Mouse (Mus musculus) liver, embryonic 11.5 days (tissue): ENCODE data around the gene Gm42742. TPM values are rescaled to one million over a fixed set of nuclear protein-coding genes. Genes with fewer than 3 reads are reported as not detected.
A peak's percentile ranks its signal among the peaks of the same experiment; 100 is the strongest.

Source experiments
- ATAC-seq: fragments of 200-750 bp; cut with Nextera tagmentation; replicated peaks from 2 replicates; pipeline ENCODE4 v1.8.0; 2017; ENCODE audit warnings: moderate number of reproducible peaks, mild to moderate bottlenecking, moderate TSS enrichment, moderate library complexity; ENCODE audit not compliant: low FRiP score
- DNase-seq: peaks from one replicate; pipeline ENCODE4 v3.0.0-alpha.2; 2017; ENCODE audit warnings: low spot score
- H3K27ac ChIP-seq: fragments of 300-500 bp; sonication (generic); 2 replicates; pipeline ENCODE4 v1.5.1; 2014; ENCODE audit warnings: mild to moderate bottlenecking, low read depth, low read length, control low read depth
- H3K27me3 ChIP-seq: fragments of 300-500 bp; sonication (generic); replicated peaks from 2 replicates; pipeline ENCODE4 v1.6.1; 2014; ENCODE audit warnings: low read length, mixed read lengths; ENCODE audit not compliant: control insufficient read depth, insufficient read depth
- H3K36me3 ChIP-seq: fragments of 300-500 bp; sonication (generic); 2 replicates; pipeline ENCODE4 v1.6.1; 2014; ENCODE audit warnings: mild to moderate bottlenecking, low read length, moderate library complexity, mixed read lengths; ENCODE audit not compliant: control insufficient read depth, insufficient read depth
- H3K4me1 ChIP-seq: fragments of 300-500 bp; sonication (generic); replicated peaks from 2 replicates; pipeline ENCODE4 v1.6.1; 2014; ENCODE audit warnings: low read length, mixed read lengths; ENCODE audit not compliant: control insufficient read depth, insufficient read depth
- H3K4me2 ChIP-seq: fragments of 300-500 bp; sonication (generic); 2 replicates; pipeline ENCODE4 v1.6.1; 2014; ENCODE audit warnings: mild to moderate bottlenecking, control low read depth, moderate library complexity
- H3K4me3 ChIP-seq: fragments of 300-500 bp; sonication (generic); 2 replicates; pipeline ENCODE4 v1.5.1; 2014; ENCODE audit warnings: low read depth, low read length, control low read depth
- H3K9ac ChIP-seq: fragments of 300-500 bp; sonication (generic); 2 replicates; pipeline ENCODE4 v1.6.1; 2014; ENCODE audit warnings: low read depth, low read length, control low read depth
- H3K9me3 ChIP-seq: fragments of 300-500 bp; sonication (generic); 2 replicates; pipeline ENCODE4 v1.6.1; 2016; ENCODE audit warnings: low read length, inconsistent platforms, mixed read lengths; ENCODE audit not compliant: control insufficient read depth
- WGBS: fragments of 180-500 bp; shearing (Covaris S2); extraction: QIAGEN DNeasy Blood & Tissue Kit; methylation state at CpG from one replicate; pipeline ENCODE4 v1.1.7; 2014; 5-methylcytosine and 5-hydroxymethylcytosine counted together
- polyA plus RNA-seq: library from polyadenylated mRNA; unstranded; fragments of >200 nt; fragmentation: Nextera tagmentation; extraction: Ambion mirVana; gene quantifications from 2 replicates; pipeline ENCODE4 v1.2.1, GENCODE M21; 2014

The Gm42742 gene
- polyA plus RNA-seq, 1 experiment from 2014 or later, result 52.9 TPM

- ATAC-seq (no peak), DNase-seq (no peak)
- Histone ChIP-seq H3K4me3 (peak overlapping the region; percentile 99), H3K27ac (peak overlapping the region; percentile 16; the same call in 1 of the 2 replicates), H3K9me3 (no peaks in the 10 kb centered on the region), H3K4me1 (peaks cover 57% of the 10 kb centered on the region), H3K4me2 (peak overlapping the region; percentile 99), H3K9ac (peak overlapping the region; percentile 100), H3K27me3 (no peaks in the 10 kb centered on the region), H3K36me3 (peaks cover 32% of the 10 kb centered on the region)
- 89% methylated on average over 7 of the region's 7 CpGs for WGBS
These were observed 1.8 kb upstream of the Gm42742 start for GRCm38 (mm10) chr7:127022528-127023271.

- peaks cover 57% of the 10 kb centered on the region for H3K4me1 ChIP-seq
- peak overlapping the region; percentile 45 for H3K4me3 ChIP-seq
- peaks cover 31% of the 10 kb centered on the region for H3K36me3 ChIP-seq
- ATAC-seq (no peak), DNase-seq (no peak)
- no peaks in the 10 kb centered on the region for H3K9me3 ChIP-seq
- WGBS, result 45% methylated on average over 5 of the region's 5 CpGs
- peak overlapping the region; percentile 64; the same call in 1 of the 2 replicates for H3K27ac ChIP-seq
- peak overlapping the region; percentile 99 for H3K4me2 ChIP-seq
- H3K9ac ChIP-seq, result peak overlapping the region; percentile 59
- no peaks in the 10 kb centered on the region for H3K27me3 ChIP-seq
These were observed 948 bp upstream of the Gm42742 start for GRCm38 (mm10) chr7:127021563-127022527.

DNA sequence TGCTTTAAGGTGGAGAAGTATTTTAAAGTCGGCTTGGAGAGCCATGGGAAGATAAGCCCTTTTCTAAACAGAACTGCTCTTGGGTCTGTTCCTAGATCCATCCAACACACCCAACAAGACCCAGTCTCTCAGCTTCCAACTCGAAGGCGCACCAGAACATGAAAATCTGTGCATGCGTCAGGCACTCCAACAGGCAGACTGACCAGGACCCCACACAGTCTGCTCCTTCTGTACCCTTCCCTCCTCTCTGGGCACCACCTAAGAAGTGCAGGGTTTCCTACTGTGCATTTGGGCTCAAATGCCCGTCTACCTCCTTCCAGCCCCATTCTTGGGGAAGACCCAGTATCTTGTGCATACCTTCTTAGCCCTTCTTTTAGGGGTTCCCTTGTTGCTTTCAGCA lies 406 bp downstream of the Gm42742 start:
- H3K27ac ChIP-seq, result peak overlapping the region; percentile 64; the same call in 1 of the 2 replicates
- no peaks in the 10 kb centered on the region for H3K9me3 ChIP-seq
- ATAC-seq, result no peak
- no peaks in the 10 kb centered on the region for H3K27me3 ChIP-seq
- H3K4me2 ChIP-seq, result peak overlapping the region; percentile 99
- H3K36me3 ChIP-seq, result peaks cover 32% of the 10 kb centered on the region
- H3K4me1 ChIP-seq, result peaks cover 63% of the 10 kb centered on the region
- no peak for DNase-seq
- peak overlapping the region; percentile 45 for H3K4me3 ChIP-seq
- peak overlapping the region; percentile 59 for H3K9ac ChIP-seq
- WGBS, result 57% methylated on average over 5 of the region's 5 CpGs

DNA sequence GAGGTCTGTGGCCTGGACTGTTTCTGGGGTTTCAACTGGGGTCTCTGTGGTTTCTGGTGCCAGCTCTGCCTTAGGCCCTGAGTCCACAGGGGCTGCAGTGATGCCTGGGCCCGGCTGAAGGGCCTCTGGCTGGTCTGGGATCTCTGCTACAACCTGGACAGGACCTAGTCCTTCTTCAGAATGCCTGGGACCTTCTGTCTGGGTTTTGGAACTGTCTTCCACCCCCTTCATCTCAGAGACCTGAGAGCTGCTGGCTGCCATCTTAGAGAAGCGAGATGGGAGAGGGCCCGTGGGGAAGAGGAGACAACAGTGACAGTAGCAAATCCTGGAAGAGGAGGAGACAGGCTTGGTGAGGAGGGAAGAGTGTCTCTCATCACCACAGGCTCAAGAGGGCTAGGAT lies 866 bp downstream of the Gm42742 start:
- WGBS, result 69% methylated on average over 3 of the region's 3 CpGs
- Histone ChIP-seq H3K4me3 (0 out of 2 replicates have a peak overlapping the region, but pooled peaks have one; percentile 10), H3K9ac (peak overlapping the region; percentile 37), H3K4me1 (peaks cover 67% of the 10 kb centered on the region), H3K27ac (peak overlapping the region; percentile 32; the same call in 1 of the 2 replicates), H3K4me2 (peak overlapping the region; percentile 99), H3K27me3 (no peaks in the 10 kb centered on the region), H3K9me3 (no peaks in the 10 kb centered on the region), H3K36me3 (peaks cover 32% of the 10 kb centered on the region)
- no peak for ATAC-seq
- DNase-seq, result no peak

DNA sequence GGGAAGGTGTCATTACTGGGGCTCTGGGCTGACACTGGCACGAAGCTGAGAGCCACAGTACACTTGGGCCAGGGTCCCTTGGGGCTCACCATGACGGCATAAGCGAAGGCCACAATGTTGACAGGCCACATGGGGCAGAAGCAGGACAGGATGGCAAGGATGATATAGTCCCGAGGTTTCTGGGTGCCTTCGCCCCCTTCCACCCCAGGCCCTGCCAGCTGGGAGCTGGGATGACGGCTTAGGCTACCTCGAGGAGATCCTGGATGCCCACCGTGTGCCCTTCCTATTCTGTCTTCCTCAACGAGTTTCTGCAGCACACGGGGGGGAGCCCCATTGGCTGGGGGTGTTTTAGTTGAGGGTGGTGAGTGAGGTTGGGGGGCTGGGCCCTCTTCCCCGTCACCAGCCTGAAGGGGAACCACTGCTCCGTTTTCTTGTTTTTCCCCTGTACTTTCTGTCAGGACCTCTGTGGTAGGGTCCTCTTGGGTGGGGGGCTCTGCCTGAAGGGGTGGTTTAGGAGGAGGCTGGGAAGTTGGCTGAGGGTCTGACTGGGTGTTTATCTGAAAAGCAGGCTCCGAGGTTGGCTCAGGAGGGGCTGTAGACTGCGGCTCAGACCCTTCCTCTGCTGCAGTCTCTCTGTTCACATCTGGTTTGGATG lies 1.5 kb downstream of the Gm42742 start:
- peaks cover 70% of the 10 kb centered on the region for H3K4me1 ChIP-seq
- H3K4me3 ChIP-seq, result 0 out of 2 replicates have a peak overlapping the region, but pooled peaks have one; percentile 10
- H3K9me3 ChIP-seq, result no peaks in the 10 kb centered on the region
- H3K9ac ChIP-seq, result peak overlapping the region; percentile 37
- 78% methylated on average over 14 of the region's 14 CpGs for WGBS
- no peak overlapping the region; the same call in 1 of the 2 replicates for H3K27ac ChIP-seq
- ATAC-seq (no peak), DNase-seq (no peak)
- no peaks in the 10 kb centered on the region for H3K27me3 ChIP-seq
- H3K36me3 ChIP-seq, result peaks cover 29% of the 10 kb centered on the region
- H3K4me2 ChIP-seq, result peak overlapping the region; percentile 99

GRCm38 (mm10) chr7:127018416-127019305 lies 2.2 kb downstream of the Gm42742 start:
- H3K36me3 ChIP-seq, result peaks cover 24% of the 10 kb centered on the region
- H3K4me3 ChIP-seq, result no peak overlapping the region
- ATAC-seq (no peak), DNase-seq (no peak)
- 0 out of 2 replicates have a peak overlapping the region, but pooled peaks have one; percentile 57 for H3K27ac ChIP-seq
- no peaks in the 10 kb centered on the region for H3K27me3 ChIP-seq
- H3K4me1 ChIP-seq, result peaks cover 68% of the 10 kb centered on the region
- WGBS, result 78% methylated on average over 15 of the region's 15 CpGs
- H3K9me3 ChIP-seq, result no peaks in the 10 kb centered on the region
- peak overlapping the region; percentile 36 for H3K4me2 ChIP-seq
- H3K9ac ChIP-seq, result peak overlapping the region; percentile 35

DNA sequence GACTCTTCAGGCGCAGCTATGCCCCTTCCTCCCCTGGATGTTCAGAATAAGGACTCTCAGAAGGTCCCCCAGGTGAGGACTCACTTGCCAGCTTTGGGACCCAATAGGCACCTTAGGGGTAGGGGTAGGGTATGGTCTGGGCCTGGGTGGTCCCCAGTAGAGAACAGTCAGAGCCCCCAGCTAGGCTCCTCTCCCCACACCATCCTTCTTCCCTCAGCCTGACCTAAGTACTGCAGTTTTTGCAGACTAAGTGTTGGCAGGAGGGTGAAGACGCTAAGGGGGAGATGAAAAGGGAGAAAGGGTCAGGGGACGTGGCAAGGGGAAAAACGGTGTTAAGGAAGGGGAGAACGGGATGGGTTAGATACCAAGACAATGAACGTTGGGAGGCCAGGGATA lies 2.9 kb downstream of the Gm42742 start:
- WGBS, result 50% methylated on average over 6 of the region's 6 CpGs
- DNase-seq (no peak), ATAC-seq (no peak)
- H3K36me3 ChIP-seq, result peaks cover 20% of the 10 kb centered on the region
- peaks cover 64% of the 10 kb centered on the region for H3K4me1 ChIP-seq
- peak overlapping the region; percentile 35; the same call in 1 of the 2 replicates for H3K9ac ChIP-seq
- peak overlapping the region; percentile 51 for H3K27ac ChIP-seq
- no peaks in the 10 kb centered on the region for H3K9me3 ChIP-seq
- H3K4me3 ChIP-seq, result no peak overlapping the region
- peak overlapping the region; percentile 25 for H3K4me2 ChIP-seq
- no peaks in the 10 kb centered on the region for H3K27me3 ChIP-seq
